Mouse (Mus musculus) heart, postnatal 0 days (tissue): ENCODE measurements around the gene Trim44.

Experiments
- CTCF ChIP-seq: IDR thresholded peaks from 2 replicates; pipeline ENCODE4 v1.5.1; 2016; ENCODE audit warnings: antibody characterized with exemption, control low read depth, low read depth
- EP300 ChIP-seq: IDR thresholded peaks from 2 replicates; pipeline ENCODE4 v1.6.1; 2016; ENCODE audit warnings: antibody characterized with exemption, low read depth

DNA sequence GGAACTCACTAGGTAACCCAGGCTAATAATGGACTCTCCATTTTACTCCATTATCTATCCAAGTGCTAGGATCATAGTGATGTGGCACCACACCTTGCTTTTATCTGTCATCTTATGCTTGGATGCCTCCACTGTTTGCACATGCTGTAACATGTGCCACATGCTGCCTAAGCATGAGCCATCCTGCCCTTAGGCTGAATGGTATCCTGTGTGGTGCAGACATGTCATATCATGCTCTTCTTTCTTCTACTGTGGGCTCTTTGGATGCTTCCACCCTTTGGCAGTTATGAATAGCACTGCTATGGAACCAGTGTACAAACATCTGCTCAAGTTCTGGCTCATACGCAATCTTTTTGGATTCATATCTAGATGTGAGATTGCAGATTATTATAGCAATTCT, 26.3 kb upstream of the Trim44 start:
- TF ChIP-seq CTCF, result no peak
- TF ChIP-seq EP300, result no peak
